Mouse (Mus musculus): Measurements from ENCODE around the gene Serpina3c.

Serpina3c gene

DNA sequence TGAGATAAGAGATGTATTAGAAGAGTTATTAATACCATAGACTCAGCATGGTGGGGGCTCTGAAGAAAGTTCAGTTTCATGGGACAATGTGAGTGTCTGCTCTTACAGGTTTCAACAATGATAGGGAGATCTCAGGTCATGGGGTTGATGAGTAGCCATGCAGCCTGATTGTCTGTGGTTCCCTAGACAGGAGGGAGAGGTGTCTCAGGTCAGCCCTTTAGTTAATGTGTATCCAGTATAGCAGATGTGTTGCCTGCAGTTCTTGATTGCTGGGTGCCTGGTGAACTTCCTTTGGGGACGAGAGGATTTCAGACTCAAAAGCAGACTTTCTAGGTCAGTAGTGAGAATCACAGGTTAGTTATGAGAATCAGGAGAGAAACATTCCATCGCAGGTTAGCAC, 45.2 kb downstream of the Serpina3c start:
- DNase-seq: no peak

DNA sequence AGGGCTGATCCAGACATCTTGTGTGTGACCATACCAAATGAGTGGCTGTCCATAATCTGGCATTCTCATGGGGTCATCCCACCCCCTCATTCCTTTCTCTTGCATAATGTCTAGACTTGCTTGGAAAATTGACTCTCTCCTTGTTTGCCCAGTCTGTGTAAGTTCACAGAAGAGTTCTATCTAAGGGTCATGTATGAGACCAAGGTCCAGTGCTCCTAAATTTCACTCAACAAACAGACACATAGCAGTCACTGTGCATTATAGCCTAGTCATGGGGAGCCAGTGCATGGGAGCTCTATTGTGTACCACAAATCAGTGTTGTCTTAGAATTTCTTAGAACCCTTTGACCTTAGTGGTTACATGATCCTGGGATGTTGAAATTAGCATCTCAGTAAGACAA, 46.8 kb downstream of the Serpina3c start:
- DNase-seq: no peak

DNA sequence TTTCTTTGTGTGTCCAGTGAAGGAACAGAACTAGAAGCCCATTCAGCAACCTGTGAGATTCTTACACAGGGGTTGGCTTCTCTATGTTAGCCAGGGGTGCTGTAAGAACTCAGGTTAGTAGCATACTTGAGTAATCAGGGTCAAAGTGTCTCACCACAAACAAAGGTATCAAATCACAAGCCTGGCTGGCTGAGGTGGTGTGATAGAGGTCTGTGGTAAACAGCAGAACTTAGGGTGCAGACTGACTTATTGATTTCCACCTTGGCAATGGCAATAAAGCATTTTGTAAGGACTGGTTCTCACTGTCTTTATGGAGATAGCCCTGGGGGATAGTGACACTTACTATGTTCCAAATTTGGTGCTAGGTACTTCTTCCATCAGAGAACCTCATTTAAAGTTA, 47.8 kb downstream of the Serpina3c start:
- no peak for DNase-seq

DNA sequence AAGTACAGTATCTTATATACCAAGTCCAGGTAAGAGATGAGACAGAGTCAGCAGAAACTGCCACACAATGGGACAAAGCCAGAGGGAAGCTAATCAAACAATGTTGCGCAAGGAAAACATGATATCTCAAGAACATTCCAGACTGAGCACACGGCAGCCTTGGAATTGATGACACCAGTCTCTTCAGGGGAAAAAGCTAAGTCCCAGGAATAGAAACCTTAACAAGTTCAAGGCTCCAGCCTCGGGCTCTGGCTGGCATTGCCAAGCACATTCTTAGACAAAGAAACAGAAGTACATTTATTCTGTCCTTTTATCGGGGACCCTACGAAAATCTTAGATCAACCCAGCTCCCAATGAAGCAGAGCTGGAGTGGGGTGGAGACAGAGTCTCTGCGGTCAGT, 52.9 kb downstream of the Serpina3c start, which contains the start of gene Serpina5:
Gene Serpina5, plus strand, starts transcription at position 346 of the 400 bp plus-strand sequence.
- DNase-seq: no peak

Data from right cerebral cortex, adult 18-20 months (tissue).